Mouse (Mus musculus) kidney, adult 11 months (tissue): Measurements from ENCODE around the gene Etv6.

ENCODE experiments used
- DNase-seq: peaks from one replicate; pipeline ENCODE4 v3.0.0; 2022

Gene Etv6

GRCm38 (mm10) chr6:134175059-134175458 lies 139.6 kb downstream of the Etv6 start:
- DNase-seq: no peak

- no peak for DNase-seq
Observed at GRCm38 (mm10) chr6:134177196-134177595, 141.7 kb downstream of the Etv6 start.

- no peak for DNase-seq
Observed at GRCm38 (mm10) chr6:134182301-134182948, 146.9 kb downstream of the Etv6 start.

- no peak for DNase-seq
Observed at GRCm38 (mm10) chr6:134183592-134184342, 148.3 kb downstream of the Etv6 start.

- DNase-seq: peak; percentile 60
Observed at GRCm38 (mm10) chr6:134186286-134186903, 150.9 kb downstream of the Etv6 start.

GRCm38 (mm10) chr6:134188719-134189118 lies 153.2 kb downstream of the Etv6 start:
- DNase-seq: no peak

- no peak for DNase-seq
Observed at GRCm38 (mm10) chr6:134189174-134189573, 153.7 kb downstream of the Etv6 start.

- peak; percentile 28 for DNase-seq
Observed at GRCm38 (mm10) chr6:134189575-134190132, 154.2 kb downstream of the Etv6 start.

- no peak for DNase-seq
Observed at GRCm38 (mm10) chr6:134190597-134191278, 155.2 kb downstream of the Etv6 start.

GRCm38 (mm10) chr6:134192710-134193109 lies 157.2 kb downstream of the Etv6 start:
- DNase-seq: no peak

- no peak for DNase-seq
Observed at GRCm38 (mm10) chr6:134199895-134200294, 164.4 kb downstream of the Etv6 start.

- no peak for DNase-seq
Observed at GRCm38 (mm10) chr6:134200577-134200976, 165.1 kb downstream of the Etv6 start.

GRCm38 (mm10) chr6:134202176-134202575 lies 166.7 kb downstream of the Etv6 start:
- DNase-seq: no peak

GRCm38 (mm10) chr6:134205163-134205562 lies 169.7 kb downstream of the Etv6 start:
- no peak for DNase-seq

GRCm38 (mm10) chr6:134205726-134206125 lies 170.2 kb downstream of the Etv6 start:
- DNase-seq: no peak

GRCm38 (mm10) chr6:134206251-134206650 lies 170.8 kb downstream of the Etv6 start:
- DNase-seq: no peak

- no peak for DNase-seq
Observed at GRCm38 (mm10) chr6:134207391-134208179, 172.1 kb downstream of the Etv6 start.

- DNase-seq: no peak
Observed at GRCm38 (mm10) chr6:134208180-134208952, 172.9 kb downstream of the Etv6 start.

- DNase-seq: no peak
Observed at GRCm38 (mm10) chr6:134210675-134211457, 175.4 kb downstream of the Etv6 start.

- no peak for DNase-seq
Observed at GRCm38 (mm10) chr6:134211458-134211776, 175.9 kb downstream of the Etv6 start.

GRCm38 (mm10) chr6:134217747-134218146 lies 182.2 kb downstream of the Etv6 start:
- DNase-seq: no peak
